In the genomic region with DNA sequence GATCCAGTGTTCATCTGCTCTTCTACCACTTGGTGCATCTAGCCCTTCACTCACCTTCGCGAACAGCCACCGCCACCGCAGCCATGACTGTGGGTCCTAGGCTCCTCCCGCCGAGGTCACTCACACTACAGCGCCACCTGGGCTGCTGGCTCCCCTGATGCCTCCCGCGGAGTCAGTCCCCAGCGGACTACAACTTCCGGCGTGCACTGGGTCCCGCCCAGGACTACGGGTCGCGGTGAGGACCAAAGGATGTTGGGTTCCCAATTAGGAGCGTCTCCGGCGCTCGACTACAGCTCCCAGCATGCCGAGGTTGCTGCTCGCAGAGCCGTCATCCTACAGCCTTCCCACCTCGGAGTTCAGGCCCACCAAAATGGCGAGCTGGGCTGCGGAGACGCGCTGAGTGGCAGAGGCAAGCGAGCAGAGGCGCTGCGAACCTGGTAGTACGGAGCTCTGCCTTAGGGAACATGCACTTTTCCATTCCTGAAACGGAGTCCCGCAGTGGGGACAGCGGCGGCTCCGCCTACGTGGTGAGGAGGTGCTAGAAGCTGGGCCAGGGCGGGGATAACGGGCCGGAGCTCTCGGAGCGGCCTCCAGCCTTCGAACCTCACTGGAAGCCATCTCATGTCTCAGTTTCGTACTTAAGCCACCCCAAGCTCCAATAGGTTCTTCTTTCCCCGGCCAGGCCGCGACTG, we compare ENCODE assay signal across 8 mouse cellular contexts. TPM values are rescaled to one million over a fixed set of nuclear protein-coding genes. Genes with fewer than 3 reads are reported as not detected.
DNase-seq lines count a peak whose midpoint lies in the region; ATAC-seq and TF ChIP-seq lines count a peak whose summit lies in the region.

A gene (plus strand): TSS at position 289 of the 692 bp plus-strand sequence.
A gene (minus strand): TSS at position 492 of the 692 bp plus-strand sequence.

- H3K4me1 ChIP-seq in G1E (ENCODE audit: insufficient read depth, low read depth, low read length): peaks cover 55% of the 10 kb centered on the region
- peaks cover 17% of the 10 kb centered on the region for H3K4me1 ChIP-seq in forebrain, embryonic 16.5 days (replicated peaks; ENCODE audit: control insufficient read depth, insufficient read depth, low read length)
- H3K4me1 ChIP-seq in lung, embryonic 14.5 days (ENCODE audit: insufficient read depth): peaks cover 8% of the 10 kb centered on the region; the same call in 1 of the 2 replicates
- H3K4me1 ChIP-seq in olfactory bulb, adult 2 months (ENCODE audit: control insufficient read depth, insufficient read depth, low read length): peaks cover 7% of the 10 kb centered on the region
- peaks cover 4% of the 10 kb centered on the region for H3K4me1 ChIP-seq in thymus, adult 2 months (replicated peaks; ENCODE audit: control insufficient read depth, insufficient read depth, low read length)

- no peaks in the 10 kb centered on the region for H3K9me3 ChIP-seq in G1E (replicated peaks)
- H3K9me3 ChIP-seq in forebrain, embryonic 16.5 days (ENCODE audit: control insufficient read depth, low read length): no peaks in the 10 kb centered on the region
- no peaks in the 10 kb centered on the region for H3K9me3 ChIP-seq in lung, embryonic 14.5 days (ENCODE audit: low read depth, low read length)

- WGBS in forebrain, embryonic 16.5 days: under 1% methylated on average over 48 of the region's 48 CpGs
- under 1% methylated on average over 48 of the region's 48 CpGs for WGBS in lung, embryonic 14.5 days
- under 1% methylated on average over 48 of the region's 48 CpGs for WGBS in olfactory bulb, adult 2 months
- under 1% methylated on average over 48 of the region's 48 CpGs for WGBS in thymus, adult 2 months

- H3K27ac ChIP-seq in forebrain, embryonic 16.5 days (ENCODE audit: low read length): peak within 1 kb of the TSS; percentile 87
- peak within 1 kb of the TSS; percentile 97 for H3K27ac ChIP-seq in layer of hippocampus, adult 2 months
- H3K27ac ChIP-seq in lung, embryonic 14.5 days (ENCODE audit: low read depth): peak within 1 kb of the TSS; percentile 87
- H3K27ac ChIP-seq in olfactory bulb, adult 2 months (ENCODE audit: insufficient read depth, low read depth, low read length): peak within 1 kb of the TSS; percentile 82
- peak within 1 kb of the TSS; percentile 45 for H3K27ac ChIP-seq in thymus, adult 2 months (ENCODE audit: control insufficient read depth, insufficient read depth, low read length)

- peak; percentile 86 for DNase-seq in G1E (ENCODE audit: low spot score)
- DNase-seq in cerebellum, adult 18-20 months: peak; percentile 99 to 100
- DNase-seq in heart, postnatal 36 days: peak; percentile 99 to 100
- peak; percentile 99 to 100 for DNase-seq in layer of hippocampus, adult 2 months (ENCODE audit: low spot score in 2 of 2)
- peak; percentile 99 for DNase-seq in lung, embryonic 14.5 days
- peak; percentile 100 for DNase-seq in thymus, adult 2 months

- H3K27me3 ChIP-seq in G1E (ENCODE audit: insufficient read depth, low read length): no peaks in the 10 kb centered on the region
- no peaks in the 10 kb centered on the region for H3K27me3 ChIP-seq in forebrain, embryonic 16.5 days (replicated peaks; ENCODE audit: control insufficient read depth, insufficient read depth, low read length)
- H3K27me3 ChIP-seq in lung, embryonic 14.5 days (ENCODE audit: insufficient read depth, low read length): no peaks in the 10 kb centered on the region
- no peaks in the 10 kb centered on the region for H3K27me3 ChIP-seq in thymus, adult 2 months (ENCODE audit: control insufficient read depth, insufficient read depth, low read length)

- peak; percentile 25 for TF ChIP-seq POLR2A in olfactory bulb, adult 2 months (IDR thresholded peaks at IDR 0.05; ENCODE audit: insufficient read depth, low read depth, low read length)
- peak; percentile 76 for TF ChIP-seq POLR2A in thymus, adult 2 months (IDR thresholded peaks at IDR 0.05; ENCODE audit: control insufficient read depth, extremely low read depth, insufficient read depth, low read length, poor library complexity)

- peak; percentile 89 for ATAC-seq in G1E (ENCODE audit: extremely low read depth, insufficient number of reproducible peaks, low FRiP score, poor library complexity, severe bottlenecking)
- peak; percentile 98 for ATAC-seq in forebrain, embryonic 16.5 days
- ATAC-seq in lung, embryonic 14.5 days (ENCODE audit: insufficient read depth): peak; percentile 98

- intact Hi-C loops in heart, postnatal 36 days (cut with DNase I): loop anchor here (1.0 to 5.0 kb wide), 3 partner anchors 13 to 99 kb away; a partner anchor contains a TSS

- no peak for TF ChIP-seq CTCF in G1E (IDR thresholded peaks at IDR 0.05; ENCODE audit: low read depth, low read length)
- peak; percentile 70 for TF ChIP-seq CTCF in layer of hippocampus, adult 2 months (conservative IDR thresholded peaks at IDR 0.05)
- peak; percentile 74 for TF ChIP-seq CTCF in lung, embryonic 14.5 days (IDR thresholded peaks at IDR 0.05; ENCODE audit: low read depth)
- TF ChIP-seq CTCF in olfactory bulb, adult 2 months (IDR thresholded peaks at IDR 0.05; ENCODE audit: insufficient read depth, low read depth, low read length): no peak
- peak; percentile 60; the same call in 1 of the 2 replicates for TF ChIP-seq CTCF in thymus, adult 2 months (IDR thresholded peaks at IDR 0.05; ENCODE audit: borderline replicate concordance, control insufficient read depth, extremely low read depth, insufficient read depth, low read length, poor library complexity)

- peaks cover 74% of the 10 kb centered on the region for H3K36me3 ChIP-seq in G1E (replicated peaks)
- H3K36me3 ChIP-seq in forebrain, embryonic 16.5 days (ENCODE audit: control insufficient read depth, insufficient read depth): peaks cover 43% of the 10 kb centered on the region
- peaks cover 66% of the 10 kb centered on the region for H3K36me3 ChIP-seq in lung, embryonic 14.5 days (ENCODE audit: insufficient read depth)
- peaks cover 46% of the 10 kb centered on the region for H3K36me3 ChIP-seq in thymus, adult 2 months (ENCODE audit: control insufficient read depth, insufficient read depth, low read length)

- peak within 1 kb of the TSS; percentile 91 for H3K9ac ChIP-seq in forebrain, embryonic 16.5 days (replicated peaks; ENCODE audit: low read depth, low read length)
- H3K9ac ChIP-seq in lung, embryonic 14.5 days: peak within 1 kb of the TSS; percentile 88

- H3K4me2 ChIP-seq in forebrain, embryonic 16.5 days (ENCODE audit: low read length): peak within 1 kb of the TSS; percentile 92
- H3K4me2 ChIP-seq in lung, embryonic 14.5 days: peak within 1 kb of the TSS; percentile 80

- peak within 1 kb of the TSS; percentile 88 for H3K4me3 ChIP-seq in G1E (ENCODE audit: low read depth, low read length)
- peak within 1 kb of the TSS; percentile 95 for H3K4me3 ChIP-seq in forebrain, embryonic 16.5 days (replicated peaks; ENCODE audit: low read length)
- H3K4me3 ChIP-seq in layer of hippocampus, adult 2 months: peak within 1 kb of the TSS; percentile 85
- H3K4me3 ChIP-seq in lung, embryonic 14.5 days (ENCODE audit: low read depth, low read length): peak within 1 kb of the TSS; percentile 84
- peak within 1 kb of the TSS; percentile 91 for H3K4me3 ChIP-seq in olfactory bulb, adult 2 months (ENCODE audit: insufficient read depth, low read depth, low read length)
- H3K4me3 ChIP-seq in thymus, adult 2 months (ENCODE audit: control insufficient read depth, insufficient read depth, low read length): peak within 1 kb of the TSS; percentile 76

RNA-seq across cellular contexts. Expression of the first gene that starts in this region (rescaled TPM):
- total RNA-seq in G1E (2014; fragmentation: Nextera tagmentation): 35.3 and 42.8 TPM in 2 replicates
- 56.5 and 65.1 TPM in 2 replicates for total RNA-seq in G1E (2017)
- polyA plus RNA-seq in G1E (2012): 36.0 and 37.0 TPM in 2 replicates
- 131 and 139 TPM in 2 replicates for polyA plus RNA-seq in forebrain, embryonic 16.5 days (2015; fragmentation: Nextera tagmentation; extraction: Ambion mirVana)
- 10 to 100 TPM; 61.8 to 64.6 TPM for total RNA-seq in heart, postnatal 36 days (2021)
- 10 to 100 TPM; 80.9 to 81.5 TPM for total RNA-seq in layer of hippocampus, adult 2 months (2021)
- 130 and 131 TPM in 2 replicates for polyA plus RNA-seq in lung, embryonic 14.5 days (2014; fragmentation: Nextera tagmentation; extraction: Ambion mirVana)
- not detected in 2 replicates for polyA plus RNA-seq in olfactory bulb, adult 2 months (2012; ENCODE audit: insufficient read depth, insufficient read length, low replicate concordance, missing spikeins)
- polyA plus RNA-seq in thymus, adult 2 months (2012; rRNA removed): 127 and 134 TPM in 2 replicates

RNA-seq across cellular contexts. Expression of the second gene that starts in this region (rescaled TPM):
- 43.3 and 104 TPM in 2 replicates for total RNA-seq in G1E (2014; fragmentation: Nextera tagmentation)
- 43.6 and 49.3 TPM in 2 replicates for total RNA-seq in G1E (2017)
- 139 and 201 TPM in 2 replicates for polyA plus RNA-seq in G1E (2012)
- polyA plus RNA-seq in forebrain, embryonic 16.5 days (2015; fragmentation: Nextera tagmentation; extraction: Ambion mirVana): 91.0 and 93.4 TPM in 2 replicates
- total RNA-seq in heart, postnatal 36 days (2021): 10 to 100 TPM; 49.7 to 55.9 TPM
- 10 to 100 TPM; 39.6 to 54.0 TPM for total RNA-seq in layer of hippocampus, adult 2 months (2021)
- polyA plus RNA-seq in lung, embryonic 14.5 days (2014; fragmentation: Nextera tagmentation; extraction: Ambion mirVana): 64.2 and 70.6 TPM in 2 replicates
- not detected in 2 replicates for polyA plus RNA-seq in olfactory bulb, adult 2 months (2012; ENCODE audit: insufficient read depth, insufficient read length, low replicate concordance, missing spikeins)
- 74.5 and 88.0 TPM in 2 replicates for polyA plus RNA-seq in thymus, adult 2 months (2012; rRNA removed)

Comparison
In these comparisons a context has a peak if more than half of its experiments do, and no peak if none do; other contexts are left out.
1. Peak in every context shown above with its lines: DNase-seq, ATAC-seq, H3K4me3 ChIP-seq and H3K27ac ChIP-seq.
2. RNA of the second gene that starts in this region (polyA plus RNA-seq): 139 to 201 TPM in G1E, 91.0 to 93.4 TPM in forebrain, embryonic 16.5 days, 74.5 to 88.0 TPM in thymus, adult 2 months and 64.2 to 70.6 TPM in lung, embryonic 14.5 days; not detected in olfactory bulb, adult 2 months; every median in the first group is over 10 times any median in the second.
3. CTCF ChIP-seq: peak in layer of hippocampus, adult 2 months (single experiment), lung, embryonic 14.5 days (single experiment) and thymus, adult 2 months (single experiment); none in G1E (single experiment) and olfactory bulb, adult 2 months (single experiment).
4. H3K27ac ChIP-seq: peak in every context shown above with its lines; median percentile 97 in layer of hippocampus, adult 2 months; 87 in forebrain, embryonic 16.5 days; 87 in lung, embryonic 14.5 days; 82 in olfactory bulb, adult 2 months; 45 in thymus, adult 2 months.